Mouse (Mus musculus) stomach, embryonic 16.5 days (tissue): Measurements from ENCODE around the gene Il20rb. TPM values are rescaled to one million over a fixed set of nuclear protein-coding genes. Genes with fewer than 3 reads are reported as not detected.
A peak's percentile ranks its signal among the peaks of the same experiment; 100 is the strongest.

ENCODE experiments used
- ATAC-seq: fragments of 200-750 bp; cut with Nextera tagmentation; 2 replicates; pipeline ENCODE4 v1.8.0; 2017; ENCODE audit warnings: moderate number of reproducible peaks, moderate TSS enrichment; ENCODE audit not compliant: insufficient read depth, low FRiP score
- H3K27ac ChIP-seq: fragments of 300-500 bp; sonication (generic); 2 replicates; pipeline ENCODE4 v1.5.1; 2014; ENCODE audit warnings: low read length
- H3K27me3 ChIP-seq: fragments of 300-500 bp; sonication (generic); 2 replicates; pipeline ENCODE4 v1.6.1; 2014; ENCODE audit warnings: low read length, control low read depth, mixed read lengths; ENCODE audit not compliant: control insufficient read depth, insufficient read depth
- H3K36me3 ChIP-seq: fragments of 300-500 bp; sonication (generic); 2 replicates; pipeline ENCODE4 v1.6.1; 2014; ENCODE audit warnings: low read length; ENCODE audit not compliant: control insufficient read depth, insufficient read depth
- H3K4me1 ChIP-seq: fragments of 300-500 bp; sonication (generic); 2 replicates; pipeline ENCODE4 v1.6.1; 2014; ENCODE audit warnings: low read length, control low read depth, mixed read lengths; ENCODE audit not compliant: control insufficient read depth, insufficient read depth
- H3K4me2 ChIP-seq: fragments of 300-500 bp; sonication (generic); 2 replicates; pipeline ENCODE4 v1.6.1; 2014; ENCODE audit warnings: low read depth, low read length, mixed read lengths
- H3K4me3 ChIP-seq: fragments of 300-500 bp; sonication (generic); replicated peaks from 2 replicates; pipeline ENCODE4 v1.5.1; 2014; ENCODE audit warnings: mild to moderate bottlenecking, low read length
- H3K9ac ChIP-seq: fragments of 300-500 bp; sonication (generic); 2 replicates; pipeline ENCODE4 v1.6.1; 2014; ENCODE audit warnings: low read length
- H3K9me3 ChIP-seq: fragments of 300-500 bp; sonication (generic); replicated peaks from 2 replicates; pipeline ENCODE4 v1.6.1; 2016; ENCODE audit warnings: low read length, control low read depth; ENCODE audit not compliant: control insufficient read depth
- WGBS: fragments of 180-500 bp; shearing (Covaris S2); extraction: QIAGEN DNeasy Blood & Tissue Kit; methylation state at CpG from one replicate; pipeline ENCODE4 v1.1.7; 2014; 5-methylcytosine and 5-hydroxymethylcytosine counted together
- polyA plus RNA-seq: library from polyadenylated mRNA; unstranded; fragments of >200 nt; fragmentation: Nextera tagmentation; extraction: Ambion mirVana; gene quantifications from 2 replicates; pipeline ENCODE4 v1.2.1, GENCODE M21; 2015

Il20rb gene
- polyA plus RNA-seq, 1 experiment from 2014 or later, result 1.1 TPM

- Histone ChIP-seq H3K4me3 (peak overlapping the region; percentile 54), H3K4me1 (no peaks in the 10 kb centered on the region; the same call in none of the 2 replicates), H3K27me3 (no peaks in the 10 kb centered on the region), H3K36me3 (no peaks in the 10 kb centered on the region), H3K9ac (peak overlapping the region; percentile 70), H3K27ac (no peak overlapping the region), H3K9me3 (no peaks in the 10 kb centered on the region), H3K4me2 (peak overlapping the region; percentile 86)
- no peak for ATAC-seq
- 6% methylated on average over 25 of the region's 25 CpGs for whole genome bisulfite sequencing
Measured at GRCm38 (mm10) chr9:100453944-100454663, 32.5 kb downstream of the Il20rb start.

GRCm38 (mm10) chr9:100452432-100452831, 34.2 kb downstream of the Il20rb start:
- H3K36me3 ChIP-seq, result no peaks in the 10 kb centered on the region
- H3K4me2 ChIP-seq, result no peak overlapping the region
- no peak overlapping the region for H3K27ac ChIP-seq
- H3K27me3 ChIP-seq, result no peaks in the 10 kb centered on the region; the same call in 1 of the 2 replicates
- H3K4me3 ChIP-seq, result no peak overlapping the region
- WGBS, result 53% methylated on average over 6 of the region's 6 CpGs
- H3K4me1 ChIP-seq, result no peaks in the 10 kb centered on the region; the same call in none of the 2 replicates
- no peak for ATAC-seq
- no peak overlapping the region for H3K9ac ChIP-seq
- H3K9me3 ChIP-seq, result no peaks in the 10 kb centered on the region

GRCm38 (mm10) chr9:100446059-100446686, 40.4 kb downstream of the Il20rb start:
- H3K4me3 ChIP-seq, result peak overlapping the region; percentile 58
- peak overlapping the region; percentile 97 for H3K4me2 ChIP-seq
- no peaks in the 10 kb centered on the region for H3K9me3 ChIP-seq
- peak overlapping the region; percentile 39; the same call in 1 of the 2 replicates for H3K27ac ChIP-seq
- H3K4me1 ChIP-seq, result no peaks in the 10 kb centered on the region
- peak overlapping the region; percentile 65 for H3K9ac ChIP-seq
- under 1% methylated on average over 32 of the region's 32 CpGs for WGBS
- H3K36me3 ChIP-seq, result no peaks in the 10 kb centered on the region
- no peaks in the 10 kb centered on the region; the same call in 1 of the 2 replicates for H3K27me3 ChIP-seq
- ATAC-seq, result peak; percentile 86

- ATAC-seq, result no peak
- Histone ChIP-seq H3K4me1 (no peaks in the 10 kb centered on the region), H3K4me2 (no peak overlapping the region; the same call in 1 of the 2 replicates), H3K4me3 (no peak overlapping the region), H3K27me3 (no peaks in the 10 kb centered on the region), H3K36me3 (no peaks in the 10 kb centered on the region), H3K27ac (no peak overlapping the region; the same call in 1 of the 2 replicates), H3K9ac (0 out of 2 replicates have a peak overlapping the region, but pooled peaks have one; percentile 38), H3K9me3 (no peaks in the 10 kb centered on the region)
- WGBS, result 40% methylated on average over 9 of the region's 9 CpGs
Measured at GRCm38 (mm10) chr9:100440111-100440790, 46.3 kb downstream of the Il20rb start.

- Histone ChIP-seq H3K4me2 (no peak overlapping the region), H3K9me3 (no peaks in the 10 kb centered on the region), H3K27me3 (no peaks in the 10 kb centered on the region), H3K9ac (no peak overlapping the region), H3K4me3 (no peak overlapping the region), H3K4me1 (no peaks in the 10 kb centered on the region), H3K27ac (no peak overlapping the region), H3K36me3 (no peaks in the 10 kb centered on the region)
- no peak for ATAC-seq
- WGBS, result 83% methylated on average over 8 of the region's 8 CpGs
Measured at GRCm38 (mm10) chr9:100439481-100439880, 47.1 kb downstream of the Il20rb start.

- Histone ChIP-seq H3K36me3 (no peaks in the 10 kb centered on the region), H3K9ac (no peak overlapping the region), H3K4me3 (no peak overlapping the region), H3K9me3 (no peaks in the 10 kb centered on the region), H3K27me3 (no peaks in the 10 kb centered on the region), H3K27ac (no peak overlapping the region), H3K4me1 (no peaks in the 10 kb centered on the region), H3K4me2 (no peak overlapping the region)
- no peak for ATAC-seq
- 90% methylated on average over 10 of the region's 10 CpGs for WGBS
Measured at GRCm38 (mm10) chr9:100438994-100439393, 47.6 kb downstream of the Il20rb start.

- ATAC-seq, result no peak
- no peaks in the 10 kb centered on the region for H3K9me3 ChIP-seq
- 71% methylated on average over 8 of the region's 8 CpGs for WGBS
- no peaks in the 10 kb centered on the region for H3K4me1 ChIP-seq
- H3K27ac ChIP-seq, result no peak overlapping the region
- H3K9ac ChIP-seq, result no peak overlapping the region
- H3K4me2 ChIP-seq, result no peak overlapping the region
- no peaks in the 10 kb centered on the region for H3K36me3 ChIP-seq
- no peaks in the 10 kb centered on the region for H3K27me3 ChIP-seq
- H3K4me3 ChIP-seq, result no peak overlapping the region
Measured at GRCm38 (mm10) chr9:100436865-100437595, 49.6 kb downstream of the Il20rb start.

GRCm38 (mm10) chr9:100431355-100431754, 55.2 kb downstream of the Il20rb start:
- H3K4me2 ChIP-seq, result no peak overlapping the region
- ATAC-seq, result no peak
- no peak overlapping the region for H3K27ac ChIP-seq
- no peaks in the 10 kb centered on the region for H3K4me1 ChIP-seq
- no peaks in the 10 kb centered on the region for H3K27me3 ChIP-seq
- no peak overlapping the region for H3K9ac ChIP-seq
- no peaks in the 10 kb centered on the region for H3K36me3 ChIP-seq
- H3K9me3 ChIP-seq, result no peaks in the 10 kb centered on the region
- 65% methylated on average over 2 of the region's 2 CpGs for WGBS
- H3K4me3 ChIP-seq, result no peak overlapping the region
